ENCODE assay signal across 17 mouse cellular contexts in genomic region chr10:127878262-127879057, GRCm38 (mm10). TPM values are rescaled to one million over a fixed set of nuclear protein-coding genes. Genes with fewer than 3 reads are reported as not detected.
DNase-seq lines count a peak whose midpoint lies in the region; ATAC-seq and TF ChIP-seq lines count a peak whose summit lies in the region.
"Had no signal": no experiment of that assay in that cellular context is flagged by ENCODE, and none has a peak within 500 bp of the region (broad histone marks: within the 10 kb centered on the region; RNA-seq: fewer than 3 reads in every experiment).

No protein-coding gene starts in this region.

- H3K4me3 ChIP-seq in kidney, embryonic 16.5 days (ENCODE audit: low read length): no peak overlapping the region
- H3K4me3 ChIP-seq in intestine, embryonic 15.5 days (replicated peaks): no peak overlapping the region
- H3K4me3 ChIP-seq in lung, embryonic 16.5 days (ENCODE audit: low read length): no peak overlapping the region
- no peak overlapping the region for H3K4me3 ChIP-seq in stomach, embryonic 16.5 days (replicated peaks; ENCODE audit: low read length)
- H3K4me3 ChIP-seq in cerebellum, adult 2 months (replicated peaks; ENCODE audit: insufficient read depth, low read depth, low read length): no peak overlapping the region
- no peak overlapping the region for H3K4me3 ChIP-seq in hindbrain, embryonic 11.5 days (ENCODE audit: low read depth, low read length)
- H3K4me3 ChIP-seq: embryonic facial prominence, embryonic 15.5 days; forebrain, embryonic 13.5 days; limb, embryonic 13.5 days had no signal

- H3K27ac ChIP-seq in kidney, embryonic 16.5 days (ENCODE audit: low read length): peak overlapping the region; percentile 70
- peak overlapping the region; percentile 72 for H3K27ac ChIP-seq in intestine, embryonic 15.5 days
- no peak overlapping the region for H3K27ac ChIP-seq in lung, embryonic 16.5 days (ENCODE audit: low read length)
- H3K27ac ChIP-seq in stomach, embryonic 16.5 days (ENCODE audit: low read length): peak overlapping the region; percentile 80
- H3K27ac ChIP-seq in cerebellum, adult 2 months (ENCODE audit: insufficient read depth, low read length): no peak overlapping the region
- no peak overlapping the region for H3K27ac ChIP-seq in hindbrain, embryonic 11.5 days (ENCODE audit: low read depth, low read length)
- H3K27ac ChIP-seq: embryonic facial prominence, embryonic 15.5 days; forebrain, embryonic 13.5 days; limb, embryonic 13.5 days had no signal

- H3K27me3 ChIP-seq in kidney, embryonic 16.5 days (ENCODE audit: insufficient read depth, low read length): no peaks in the 10 kb centered on the region
- no peaks in the 10 kb centered on the region for H3K27me3 ChIP-seq in intestine, embryonic 15.5 days (replicated peaks)
- no peaks in the 10 kb centered on the region for H3K27me3 ChIP-seq in lung, embryonic 16.5 days (ENCODE audit: control insufficient read depth, insufficient read depth, low read depth, low read length)
- H3K27me3 ChIP-seq in stomach, embryonic 16.5 days (ENCODE audit: control insufficient read depth, insufficient read depth, low read length): no peaks in the 10 kb centered on the region
- H3K27me3 ChIP-seq in cerebellum, adult 2 months (ENCODE audit: control insufficient read depth, insufficient read depth, low read length): no peaks in the 10 kb centered on the region
- H3K27me3 ChIP-seq in hindbrain, embryonic 11.5 days (ENCODE audit: control insufficient read depth, insufficient read depth, low read length): no peaks in the 10 kb centered on the region
- H3K27me3 ChIP-seq: embryonic facial prominence, embryonic 15.5 days; forebrain, embryonic 13.5 days; limb, embryonic 13.5 days had no signal

- no peak overlapping the region for H3K4me2 ChIP-seq in kidney, embryonic 16.5 days (replicated peaks; ENCODE audit: low read depth, low read length)
- H3K4me2 ChIP-seq in intestine, embryonic 15.5 days (replicated peaks): peak overlapping the region; percentile 45
- H3K4me2 ChIP-seq in lung, embryonic 16.5 days (ENCODE audit: low read depth, low read length): no peak overlapping the region
- H3K4me2 ChIP-seq in stomach, embryonic 16.5 days (ENCODE audit: low read depth, low read length): peak overlapping the region; percentile 4; the same call in 1 of the 2 replicates
- H3K4me2 ChIP-seq in hindbrain, embryonic 11.5 days (replicated peaks; ENCODE audit: low read depth, low read length): no peak overlapping the region
- H3K4me2 ChIP-seq: embryonic facial prominence, embryonic 15.5 days; forebrain, embryonic 13.5 days; limb, embryonic 13.5 days had no signal

- 79% methylated on average over 3 of the region's 3 CpGs for WGBS in kidney, embryonic 16.5 days
- 48% methylated on average over 3 of the region's 3 CpGs for WGBS in intestine, embryonic 15.5 days
- 41% methylated on average over 3 of the region's 3 CpGs for WGBS in lung, embryonic 16.5 days
- 57% methylated on average over 3 of the region's 3 CpGs for WGBS in stomach, embryonic 16.5 days
- 76% methylated on average over 3 of the region's 3 CpGs for WGBS in cerebellum, adult 2 months
- WGBS in hindbrain, embryonic 11.5 days: 88% methylated on average over 3 of the region's 3 CpGs

- H3K9me3 ChIP-seq in kidney, embryonic 16.5 days (ENCODE audit: low read length): no peaks in the 10 kb centered on the region
- no peaks in the 10 kb centered on the region for H3K9me3 ChIP-seq in intestine, embryonic 15.5 days
- no peaks in the 10 kb centered on the region for H3K9me3 ChIP-seq in lung, embryonic 16.5 days (ENCODE audit: control insufficient read depth, low read length)
- H3K9me3 ChIP-seq in stomach, embryonic 16.5 days (replicated peaks; ENCODE audit: control insufficient read depth, low read length): no peaks in the 10 kb centered on the region
- no peaks in the 10 kb centered on the region for H3K9me3 ChIP-seq in hindbrain, embryonic 11.5 days (ENCODE audit: control insufficient read depth, low read length)
- H3K9me3 ChIP-seq: embryonic facial prominence, embryonic 15.5 days; forebrain, embryonic 13.5 days; limb, embryonic 13.5 days had no signal

- intact Hi-C loops in heart, postnatal 10 days (cut with DNase I): no loop called here

- 0 out of 2 replicates have a peak overlapping the region, but pooled peaks have one; percentile 11 for H3K9ac ChIP-seq in kidney, embryonic 16.5 days (replicated peaks; ENCODE audit: low read length)
- no peak overlapping the region for H3K9ac ChIP-seq in intestine, embryonic 15.5 days
- H3K9ac ChIP-seq in lung, embryonic 16.5 days (ENCODE audit: low read length): no peak overlapping the region
- no peak overlapping the region for H3K9ac ChIP-seq in stomach, embryonic 16.5 days (ENCODE audit: low read length)
- H3K9ac ChIP-seq in hindbrain, embryonic 11.5 days (ENCODE audit: low read depth, low read length): no peak overlapping the region
- H3K9ac ChIP-seq: embryonic facial prominence, embryonic 15.5 days; forebrain, embryonic 13.5 days; limb, embryonic 13.5 days had no signal

- TF ChIP-seq CTCF in cerebellum, adult 2 months (IDR thresholded peaks at IDR 0.05; ENCODE audit: borderline replicate concordance, insufficient read depth, low read depth, low read length): no peak

- ATAC-seq in kidney, embryonic 16.5 days (ENCODE audit: low FRiP score, low TSS enrichment): peak; percentile 30; the same call in 1 of the 2 replicates
- peak; percentile 86 for ATAC-seq in intestine, embryonic 15.5 days
- peak; percentile 64 for ATAC-seq in lung, embryonic 16.5 days (ENCODE audit: low read depth)
- ATAC-seq in stomach, embryonic 16.5 days (ENCODE audit: insufficient read depth, low FRiP score): peak; percentile 82
- ATAC-seq in hindbrain, embryonic 11.5 days (ENCODE audit: low FRiP score): no peak
- ATAC-seq: forebrain, embryonic 13.5 days; hindbrain, embryonic 16.5 days had no signal

- peaks cover 12% of the 10 kb centered on the region; the same call in 1 of the 2 replicates for H3K4me1 ChIP-seq in kidney, embryonic 16.5 days (ENCODE audit: insufficient read depth, low read length)
- peaks cover 10% of the 10 kb centered on the region; the same call in 1 of the 2 replicates for H3K4me1 ChIP-seq in intestine, embryonic 15.5 days (replicated peaks)
- H3K4me1 ChIP-seq in lung, embryonic 16.5 days (replicated peaks; ENCODE audit: control insufficient read depth, insufficient read depth, low read length): peaks cover 14% of the 10 kb centered on the region
- H3K4me1 ChIP-seq in stomach, embryonic 16.5 days (ENCODE audit: control insufficient read depth, insufficient read depth, low read length): 0 out of 2 replicates have a peak, but pooled peaks cover 6% of the 10 kb centered on the region
- H3K4me1 ChIP-seq in cerebellum, adult 2 months (ENCODE audit: control insufficient read depth, insufficient read depth, low read length): no peaks in the 10 kb centered on the region
- no peaks in the 10 kb centered on the region for H3K4me1 ChIP-seq in hindbrain, embryonic 11.5 days (replicated peaks; ENCODE audit: control insufficient read depth, insufficient read depth, low read length)
- H3K4me1 ChIP-seq: embryonic facial prominence, embryonic 15.5 days; forebrain, embryonic 13.5 days; limb, embryonic 13.5 days had no signal

- H3K36me3 ChIP-seq in kidney, embryonic 16.5 days (ENCODE audit: insufficient read depth, low read length): no peaks in the 10 kb centered on the region
- no peaks in the 10 kb centered on the region for H3K36me3 ChIP-seq in intestine, embryonic 15.5 days
- no peaks in the 10 kb centered on the region for H3K36me3 ChIP-seq in lung, embryonic 16.5 days (ENCODE audit: control insufficient read depth, insufficient read depth, low read length)
- no peaks in the 10 kb centered on the region for H3K36me3 ChIP-seq in stomach, embryonic 16.5 days (ENCODE audit: control insufficient read depth, insufficient read depth, low read length)
- no peaks in the 10 kb centered on the region for H3K36me3 ChIP-seq in hindbrain, embryonic 11.5 days (ENCODE audit: control insufficient read depth, insufficient read depth, low read length)
- H3K36me3 ChIP-seq: embryonic facial prominence, embryonic 15.5 days; limb, embryonic 13.5 days had no signal

- no peak for DNase-seq in kidney, adult 9 months
- DNase-seq in heart, postnatal 10 days: no peak
- no peak for DNase-seq in cerebellum, adult 2 months
- DNase-seq in hindbrain, embryonic 11.5 days (ENCODE audit: low spot score): no peak

- no peak for TF ChIP-seq POLR2A in cerebellum, adult 2 months (IDR thresholded peaks at IDR 0.05; ENCODE audit: borderline replicate concordance, insufficient read depth, low read length)

RNA-seq across cellular contexts. Expression of gene Rdh7, which starts 10.2 kb away (rescaled TPM):
- not detected in 2 replicates for polyA plus RNA-seq in kidney, embryonic 16.5 days (2015; fragmentation: Nextera tagmentation; extraction: Ambion mirVana)
- polyA plus RNA-seq in intestine, embryonic 15.5 days (2015; fragmentation: Nextera tagmentation; extraction: Ambion mirVana): 0.35 and 0.63 TPM in 2 replicates
- 0.69 TPM in 1 of 2 replicates, not detected in the other for polyA plus RNA-seq in lung, embryonic 16.5 days (2015; fragmentation: Nextera tagmentation; extraction: Ambion mirVana)
- polyA plus RNA-seq in stomach, embryonic 16.5 days (2015; fragmentation: Nextera tagmentation; extraction: Ambion mirVana): 0.40 and 0.57 TPM in 2 replicates
- not detected for total RNA-seq in heart, postnatal 10 days (2021)
- polyA plus RNA-seq in cerebellum, adult 2 months (2012; rRNA removed): not detected in 2 replicates
- not detected in 2 replicates for polyA plus RNA-seq in hindbrain, embryonic 11.5 days (2014; fragmentation: Nextera tagmentation; extraction: Ambion mirVana)
- total RNA-seq: common myeloid progenitor, adult 5-6 weeks; granulocyte monocyte progenitor cell, adult 5-6 weeks; left cerebral cortex, adult 18-20 months; neutrophil, adult 5-6 weeks had no signal
- polyA plus RNA-seq: embryonic facial prominence, embryonic 15.5 days; forebrain, embryonic 13.5 days; heart, embryonic 16.5 days; hindbrain, embryonic 16.5 days; limb, embryonic 13.5 days had no signal

RNA-seq across cellular contexts. Expression of gene Rdh16f2, which starts 12.2 kb away (rescaled TPM):
- 1.1 and 1.3 TPM in 2 replicates for polyA plus RNA-seq in kidney, embryonic 16.5 days (2015; fragmentation: Nextera tagmentation; extraction: Ambion mirVana)
- 0.19 and 0.34 TPM in 2 replicates for polyA plus RNA-seq in intestine, embryonic 15.5 days (2015; fragmentation: Nextera tagmentation; extraction: Ambion mirVana)
- polyA plus RNA-seq in lung, embryonic 16.5 days (2015; fragmentation: Nextera tagmentation; extraction: Ambion mirVana): not detected in 2 replicates
- polyA plus RNA-seq in stomach, embryonic 16.5 days (2015; fragmentation: Nextera tagmentation; extraction: Ambion mirVana): 0.10 TPM in 1 of 2 replicates, not detected in the other
- total RNA-seq in heart, postnatal 10 days (2021): not detected
- not detected in 2 replicates for polyA plus RNA-seq in cerebellum, adult 2 months (2012; rRNA removed)
- polyA plus RNA-seq in hindbrain, embryonic 11.5 days (2014; fragmentation: Nextera tagmentation; extraction: Ambion mirVana): not detected in 2 replicates
- total RNA-seq: common myeloid progenitor, adult 5-6 weeks; granulocyte monocyte progenitor cell, adult 5-6 weeks; left cerebral cortex, adult 18-20 months; neutrophil, adult 5-6 weeks had no signal
- polyA plus RNA-seq: embryonic facial prominence, embryonic 15.5 days; forebrain, embryonic 13.5 days; heart, embryonic 16.5 days; hindbrain, embryonic 16.5 days; limb, embryonic 13.5 days had no signal

RNA-seq across cellular contexts. Expression of gene Sdr9c7, which starts 19.9 kb away (rescaled TPM):
- not detected in 2 replicates for polyA plus RNA-seq in kidney, embryonic 16.5 days (2015; fragmentation: Nextera tagmentation; extraction: Ambion mirVana)
- polyA plus RNA-seq in intestine, embryonic 15.5 days (2015; fragmentation: Nextera tagmentation; extraction: Ambion mirVana): 0.16 and 0.26 TPM in 2 replicates
- 0.08 TPM in 1 of 2 replicates, not detected in the other for polyA plus RNA-seq in lung, embryonic 16.5 days (2015; fragmentation: Nextera tagmentation; extraction: Ambion mirVana)
- polyA plus RNA-seq in stomach, embryonic 16.5 days (2015; fragmentation: Nextera tagmentation; extraction: Ambion mirVana): 4.4 and 12.2 TPM in 2 replicates
- not detected for total RNA-seq in heart, postnatal 10 days (2021)
- polyA plus RNA-seq in cerebellum, adult 2 months (2012; rRNA removed): 0.13 TPM in 1 of 2 replicates, not detected in the other
- not detected in 2 replicates for polyA plus RNA-seq in hindbrain, embryonic 11.5 days (2014; fragmentation: Nextera tagmentation; extraction: Ambion mirVana)
- total RNA-seq: common myeloid progenitor, adult 5-6 weeks; granulocyte monocyte progenitor cell, adult 5-6 weeks; left cerebral cortex, adult 18-20 months; neutrophil, adult 5-6 weeks had no signal
- polyA plus RNA-seq: forebrain, embryonic 13.5 days; heart, embryonic 16.5 days; hindbrain, embryonic 16.5 days; limb, embryonic 13.5 days had no signal

RNA-seq across cellular contexts. Expression of gene Rdh19, which starts 28.7 kb away (rescaled TPM):
- polyA plus RNA-seq in kidney, embryonic 16.5 days (2015; fragmentation: Nextera tagmentation; extraction: Ambion mirVana): 6.8 TPM in 2 replicates
- polyA plus RNA-seq in intestine, embryonic 15.5 days (2015; fragmentation: Nextera tagmentation; extraction: Ambion mirVana): not detected in 2 replicates
- not detected in 2 replicates for polyA plus RNA-seq in lung, embryonic 16.5 days (2015; fragmentation: Nextera tagmentation; extraction: Ambion mirVana)
- polyA plus RNA-seq in stomach, embryonic 16.5 days (2015; fragmentation: Nextera tagmentation; extraction: Ambion mirVana): not detected in 2 replicates
- total RNA-seq in heart, postnatal 10 days (2021): not detected
- not detected in 2 replicates for polyA plus RNA-seq in cerebellum, adult 2 months (2012; rRNA removed)
- not detected in 2 replicates for polyA plus RNA-seq in hindbrain, embryonic 11.5 days (2014; fragmentation: Nextera tagmentation; extraction: Ambion mirVana)
- total RNA-seq: common myeloid progenitor, adult 5-6 weeks; granulocyte monocyte progenitor cell, adult 5-6 weeks; left cerebral cortex, adult 18-20 months; neutrophil, adult 5-6 weeks had no signal
- polyA plus RNA-seq: embryonic facial prominence, embryonic 15.5 days; forebrain, embryonic 13.5 days; heart, embryonic 16.5 days; hindbrain, embryonic 16.5 days; limb, embryonic 13.5 days had no signal

Comparison
In these comparisons a context has a peak if more than half of its experiments do, and no peak if none do; other contexts are left out.
1. H3K27ac ChIP-seq: peak in kidney, embryonic 16.5 days (single experiment), intestine, embryonic 15.5 days (single experiment) and stomach, embryonic 16.5 days (single experiment); none in lung, embryonic 16.5 days (single experiment), cerebellum, adult 2 months (single experiment) and hindbrain, embryonic 11.5 days (single experiment).
2. H3K4me2 ChIP-seq: peak in intestine, embryonic 15.5 days (single experiment) and stomach, embryonic 16.5 days (single experiment); none in kidney, embryonic 16.5 days (single experiment), lung, embryonic 16.5 days (single experiment) and hindbrain, embryonic 11.5 days (single experiment).